In genomic region chr12:105960592-105961330, GRCm38 (mm10) we compare ENCODE assay signal across 10 mouse cellular contexts. TPM values are rescaled to one million over a fixed set of nuclear protein-coding genes. Genes with fewer than 3 reads are reported as not detected.
DNase-seq lines count a peak whose midpoint lies in the region; ATAC-seq lines count a peak whose summit lies in the region.
"Had no signal": no experiment of that assay in that cellular context is flagged by ENCODE, and none has a peak within 500 bp of the region (broad histone marks: within the 10 kb centered on the region; RNA-seq: fewer than 3 reads in every experiment).

No protein-coding gene starts in this region.

- no peak overlapping the region for H3K9ac ChIP-seq in liver, embryonic 11.5 days (ENCODE audit: low read depth, low read length)
- H3K9ac ChIP-seq: intestine, embryonic 15.5 days; liver, embryonic 14.5 days had no signal

- no peak overlapping the region for H3K4me2 ChIP-seq in liver, embryonic 11.5 days

- H3K4me3 ChIP-seq in liver, embryonic 11.5 days (ENCODE audit: low read depth, low read length), result no peak overlapping the region
- H3K4me3 ChIP-seq: intestine, embryonic 15.5 days had no signal

- peaks cover 31% of the 10 kb centered on the region for H3K27me3 ChIP-seq in liver, embryonic 11.5 days (replicated peaks; ENCODE audit: control insufficient read depth, insufficient read depth, low read length)

- peak; percentile 19 for DNase-seq in embryo, embryonic 9.5 days (ENCODE audit: extremely low spot score)
- DNase-seq in embryo, embryonic 11 days, result no peak
- DNase-seq in frontal cortex, postnatal 10 days (ENCODE audit: low spot score in 2 of 2), result peak; percentile 40 to 46
- peak; percentile 70 to 74 for DNase-seq in left cerebral cortex, adult 9 months (ENCODE audit: low spot score in 2 of 2)
- DNase-seq in right cerebral cortex, adult 2 months (ENCODE audit: low spot score in 2 of 2), result peak; percentile 77 to 78
- DNase-seq in urinary bladder, postnatal 4 days (ENCODE audit: low spot score in 2 of 2), result no peak
- DNase-seq in liver, embryonic 11.5 days (ENCODE audit: low spot score), result no peak

- no peak overlapping the region for H3K27ac ChIP-seq in liver, embryonic 11.5 days (ENCODE audit: low read depth, low read length)
- H3K27ac ChIP-seq: intestine, embryonic 15.5 days; liver, embryonic 14.5 days had no signal

- H3K4me1 ChIP-seq in liver, embryonic 11.5 days (replicated peaks; ENCODE audit: control insufficient read depth, insufficient read depth, low read length), result peaks cover 11% of the 10 kb centered on the region

- H3K9me3 ChIP-seq in liver, embryonic 11.5 days (ENCODE audit: control insufficient read depth, low read length), result no peaks in the 10 kb centered on the region
- H3K9me3 ChIP-seq: intestine, embryonic 15.5 days had no signal

- H3K36me3 ChIP-seq in liver, embryonic 11.5 days (ENCODE audit: control insufficient read depth, insufficient read depth, low read length), result no peaks in the 10 kb centered on the region
- H3K36me3 ChIP-seq: intestine, embryonic 15.5 days had no signal

- no peak for ATAC-seq in erythroblast, adult 5-6 weeks (replicated peaks; ENCODE audit: low FRiP score, poor library complexity, severe bottlenecking)
- ATAC-seq in liver, embryonic 11.5 days (replicated peaks; ENCODE audit: low FRiP score), result no peak
- ATAC-seq: intestine, embryonic 15.5 days had no signal

- 22% methylated on average over 19 of the region's 19 CpGs for WGBS in liver, embryonic 11.5 days

RNA-seq across cellular contexts. Expression of gene Vrk1, which starts 49.3 kb away (rescaled TPM):
- 13.8 and 37.2 TPM in 2 replicates for total RNA-seq in erythroblast, adult 5-6 weeks (2015; ENCODE audit: low replicate concordance)
- 38.2 and 50.0 TPM in 2 replicates for total RNA-seq in erythroblast, adult 5-6 weeks (2017; ENCODE audit: low replicate concordance)
- 161 and 179 TPM in 2 replicates for polyA plus RNA-seq in liver, embryonic 11.5 days (2014; fragmentation: Nextera tagmentation; extraction: Ambion mirVana)

Comparison
In these comparisons a context has a peak if more than half of its experiments do, and no peak if none do; other contexts are left out.
1. DNase-seq: peak in embryo, embryonic 9.5 days (single experiment), frontal cortex, postnatal 10 days (2 of 2), left cerebral cortex, adult 9 months (2 of 2) and right cerebral cortex, adult 2 months (2 of 2); none in embryo, embryonic 11 days (single experiment), urinary bladder, postnatal 4 days (0 of 2) and liver, embryonic 11.5 days (single experiment).